Mouse (Mus musculus): Measurements from ENCODE around the gene Ube2l6.

- TF ChIP-seq EP300 (IDR thresholded peaks at IDR 0.05) = no peak
- no peak for TF ChIP-seq CTCF (IDR thresholded peaks at IDR 0.05)
These were observed 37.9 kb upstream of the Ube2l6 start for GRCm38 (mm10) chr2:84760777-84761176.

Data from lung, postnatal 0 days (tissue).